Mouse (Mus musculus) intestine, embryonic 14.5 days (tissue): ENCODE data around the gene Actrt2. TPM values are rescaled to one million over a fixed set of nuclear protein-coding genes. Genes with fewer than 3 reads are reported as not detected.

Experiments used
- ATAC-seq: fragments of 200-750 bp; cut with Nextera tagmentation; replicated peaks from 2 replicates; pipeline ENCODE4 v1.8.0; 2017; ENCODE audit warnings: low read depth, moderate number of reproducible peaks, moderate TSS enrichment, moderate library complexity; ENCODE audit not compliant: low FRiP score, low TSS enrichment
- DNase-seq: peaks from one replicate; pipeline ENCODE4 v3.0.0-alpha.2; 2018; ENCODE audit warnings: low spot score
- H3K27ac ChIP-seq: fragments of 300-500 bp; sonication (generic); 2 replicates; pipeline ENCODE4 v1.5.1; 2014; ENCODE audit warnings: low read depth, mild to moderate bottlenecking, control low read depth
- H3K27me3 ChIP-seq: fragments of 300-500 bp; sonication (generic); replicated peaks from 2 replicates; pipeline ENCODE4 v1.6.1; 2014; ENCODE audit warnings: low read length, control low read depth; ENCODE audit not compliant: control insufficient read depth, insufficient read depth
- H3K36me3 ChIP-seq: fragments of 300-500 bp; sonication (generic); 2 replicates; pipeline ENCODE4 v1.6.1; 2014; ENCODE audit warnings: low read length, control low read depth; ENCODE audit not compliant: control insufficient read depth, insufficient read depth
- H3K4me1 ChIP-seq: fragments of 300-500 bp; sonication (generic); replicated peaks from 2 replicates; pipeline ENCODE4 v1.6.1; 2014; ENCODE audit warnings: low read length, control low read depth, mixed read lengths; ENCODE audit not compliant: control insufficient read depth, insufficient read depth
- H3K4me2 ChIP-seq: fragments of 300-500 bp; sonication (generic); 2 replicates; pipeline ENCODE4 v1.6.1; 2014; ENCODE audit warnings: low read length
- H3K4me3 ChIP-seq: fragments of 300-500 bp; sonication (generic); 2 replicates; pipeline ENCODE4 v1.5.1; 2014; ENCODE audit warnings: low read depth, low read length, control low read depth, mixed read lengths
- H3K9ac ChIP-seq: fragments of 300-500 bp; sonication (generic); 2 replicates; pipeline ENCODE4 v1.6.1; 2014; ENCODE audit warnings: mild to moderate bottlenecking, low read length
- H3K9me3 ChIP-seq: fragments of 300-500 bp; sonication (generic); 2 replicates; pipeline ENCODE4 v1.6.1; 2016; ENCODE audit warnings: low read length, control low read depth; ENCODE audit not compliant: control insufficient read depth
- WGBS: fragments of 180-500 bp; shearing (Covaris S2); extraction: QIAGEN DNeasy Blood & Tissue Kit; methylation state at CpG from one replicate; pipeline ENCODE4 v1.1.7; 2014; 5-methylcytosine and 5-hydroxymethylcytosine counted together
- polyA plus RNA-seq: library from polyadenylated mRNA; unstranded; fragments of >200 nt; fragmentation: Nextera tagmentation; extraction: Ambion mirVana; gene quantifications from 2 replicates; pipeline ENCODE4 v1.2.1, GENCODE M21; 2014

The Actrt2 gene
- not detected in 2 replicates for polyA plus RNA-seq

DNA sequence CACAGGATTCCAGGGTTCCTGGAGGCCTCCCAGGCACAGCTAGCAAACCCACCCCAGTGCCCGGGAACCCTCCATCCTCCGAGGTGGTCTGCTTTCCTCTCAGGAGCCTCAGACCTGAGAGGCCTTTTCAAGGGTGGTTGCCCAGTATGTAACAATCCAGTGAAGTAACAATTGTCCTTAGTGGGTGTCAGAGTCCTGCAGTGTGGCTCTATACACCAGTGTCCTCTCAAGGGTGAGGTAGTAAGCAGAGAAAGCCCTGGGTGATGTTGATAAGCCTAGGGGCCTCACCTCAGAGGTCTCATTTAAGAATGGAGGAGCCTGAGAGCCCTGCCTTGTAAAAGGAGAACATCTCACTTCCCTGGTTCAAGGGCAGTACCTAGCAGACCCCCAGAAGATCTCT, at the start of gene Actrt2:
Gene Actrt2, minus strand, starts transcription at position 101 of the 400 bp plus-strand sequence.
- Histone ChIP-seq H3K4me1 (no peaks in the 10 kb centered on the region), H3K4me2 (no peak within 1 kb of the TSS)

DNA sequence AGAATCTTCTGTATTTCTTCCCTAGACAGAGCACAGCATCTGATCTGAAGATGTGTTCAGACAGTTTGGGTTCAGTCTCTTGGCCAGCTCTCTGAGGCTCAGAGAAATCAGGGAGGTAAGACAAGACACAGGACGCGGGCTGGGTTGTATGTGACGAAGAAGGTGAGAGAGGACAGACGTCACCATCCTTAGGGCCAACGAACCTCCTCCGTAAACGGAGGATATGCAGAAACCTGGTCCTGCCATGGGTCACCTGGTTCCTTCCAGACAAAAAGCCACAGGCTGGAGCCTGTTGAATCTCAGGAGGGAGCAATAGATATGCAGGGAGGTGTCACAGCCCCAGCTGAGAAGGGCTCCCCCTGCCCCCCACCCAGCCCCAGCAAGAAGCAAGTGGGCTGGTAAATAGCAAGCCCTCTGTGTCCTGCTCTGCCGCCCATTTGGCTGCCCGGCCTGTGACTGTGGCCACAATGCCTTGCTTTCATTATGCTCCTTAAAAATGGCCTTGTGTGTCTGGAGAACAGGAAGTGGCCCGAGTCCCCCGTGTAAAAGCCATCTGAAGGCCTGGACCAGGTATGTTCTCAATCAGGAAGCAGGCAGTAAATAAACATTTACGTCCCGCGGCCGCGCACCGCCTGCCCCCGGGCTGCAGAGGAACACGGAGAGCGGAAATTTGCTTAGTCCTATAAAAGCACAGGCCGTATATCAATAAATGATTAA, 41.9 kb upstream of the Actrt2 start:
- H3K36me3 ChIP-seq: no peaks in the 10 kb centered on the region
- H3K4me3 ChIP-seq: no peak overlapping the region
- no peaks in the 10 kb centered on the region for H3K27me3 ChIP-seq
- no peak for DNase-seq
- no peak overlapping the region for H3K9ac ChIP-seq
- H3K4me1 ChIP-seq: 0 out of 2 replicates have a peak, but pooled peaks cover 5% of the 10 kb centered on the region
- no peaks in the 10 kb centered on the region for H3K9me3 ChIP-seq
- no peak overlapping the region for H3K27ac ChIP-seq
- 32% methylated on average over 21 of the region's 21 CpGs for WGBS
- ATAC-seq: no peak
- H3K4me2 ChIP-seq: peak overlapping the region; percentile 3; the same call in 1 of the 2 replicates

More for the DNA sequence above, at the start of gene Actrt2:
- Histone ChIP-seq H3K36me3 (no peaks in the 10 kb centered on the region), H3K9me3 (no peaks in the 10 kb centered on the region), H3K27ac (no peak within 1 kb of the TSS), H3K9ac (no peak within 1 kb of the TSS), H3K27me3 (peaks cover 14% of the 10 kb centered on the region; the same call in 1 of the 2 replicates), H3K4me3 (no peak within 1 kb of the TSS)
- 76% methylated on average over 2 of the region's 2 CpGs for WGBS
- DNase-seq (no peak), ATAC-seq (no peak)

GRCm38 (mm10) chr4:154708811-154709210, 41.1 kb upstream of the Actrt2 start:
- Histone ChIP-seq H3K36me3 (no peaks in the 10 kb centered on the region), H3K4me1 (0 out of 2 replicates have a peak, but pooled peaks cover 5% of the 10 kb centered on the region), H3K4me2 (no peak overlapping the region), H3K9me3 (no peaks in the 10 kb centered on the region), H3K9ac (no peak overlapping the region), H3K27me3 (no peaks in the 10 kb centered on the region), H3K27ac (no peak overlapping the region), H3K4me3 (no peak overlapping the region)
- 81% methylated on average over 2 of the region's 2 CpGs for WGBS
- peak; percentile 42 for DNase-seq
- ATAC-seq: no peak

GRCm38 (mm10) chr4:154708223-154708622, 40.6 kb upstream of the Actrt2 start:
- DNase-seq (no peak), ATAC-seq (no peak)
- Histone ChIP-seq H3K4me3 (no peak overlapping the region), H3K4me2 (no peak overlapping the region), H3K27ac (no peak overlapping the region), H3K27me3 (no peaks in the 10 kb centered on the region), H3K36me3 (no peaks in the 10 kb centered on the region), H3K4me1 (0 out of 2 replicates have a peak, but pooled peaks cover 5% of the 10 kb centered on the region), H3K9me3 (no peaks in the 10 kb centered on the region), H3K9ac (no peak overlapping the region)
- WGBS: 80% methylated on average over 11 of the region's 11 CpGs

DNA sequence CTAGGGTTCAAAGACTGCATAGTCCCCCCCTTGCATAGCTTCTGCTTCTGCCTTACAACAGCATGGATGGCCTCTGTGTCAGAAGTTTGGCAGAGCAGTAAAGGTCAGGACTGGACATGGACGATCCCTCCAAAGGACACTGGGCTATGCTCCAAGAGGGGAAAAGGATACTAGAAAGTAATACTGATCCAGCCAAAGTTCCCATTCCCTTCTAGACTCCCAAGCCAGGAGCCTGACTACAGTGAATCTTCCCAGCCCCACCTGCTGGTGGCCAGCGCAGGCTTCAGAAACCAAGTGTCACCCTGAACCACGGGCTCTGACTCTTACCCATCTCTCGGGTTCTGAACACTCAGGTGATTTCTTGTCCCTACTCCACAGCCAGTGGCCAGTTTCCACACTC, 39.9 kb upstream of the Actrt2 start:
- Histone ChIP-seq H3K36me3 (no peaks in the 10 kb centered on the region), H3K27ac (no peak overlapping the region), H3K9ac (no peak overlapping the region), H3K4me3 (no peak overlapping the region), H3K9me3 (no peaks in the 10 kb centered on the region), H3K27me3 (no peaks in the 10 kb centered on the region), H3K4me2 (no peak overlapping the region), H3K4me1 (0 out of 2 replicates have a peak, but pooled peaks cover 5% of the 10 kb centered on the region)
- DNase-seq (peak; percentile 46), ATAC-seq (no peak)
- WGBS: 78% methylated on average over 4 of the region's 4 CpGs

- Histone ChIP-seq H3K27ac (no peak overlapping the region), H3K4me2 (no peak overlapping the region), H3K4me1 (0 out of 2 replicates have a peak, but pooled peaks cover 5% of the 10 kb centered on the region), H3K9me3 (no peaks in the 10 kb centered on the region), H3K36me3 (no peaks in the 10 kb centered on the region), H3K27me3 (no peaks in the 10 kb centered on the region), H3K4me3 (no peak overlapping the region), H3K9ac (no peak overlapping the region)
- ATAC-seq (no peak), DNase-seq (peak; percentile 18)
- WGBS: 61% methylated on average over 1 of the region's 1 CpGs
Measured at GRCm38 (mm10) chr4:154706442-154706841, 38.8 kb upstream of the Actrt2 start.

DNA sequence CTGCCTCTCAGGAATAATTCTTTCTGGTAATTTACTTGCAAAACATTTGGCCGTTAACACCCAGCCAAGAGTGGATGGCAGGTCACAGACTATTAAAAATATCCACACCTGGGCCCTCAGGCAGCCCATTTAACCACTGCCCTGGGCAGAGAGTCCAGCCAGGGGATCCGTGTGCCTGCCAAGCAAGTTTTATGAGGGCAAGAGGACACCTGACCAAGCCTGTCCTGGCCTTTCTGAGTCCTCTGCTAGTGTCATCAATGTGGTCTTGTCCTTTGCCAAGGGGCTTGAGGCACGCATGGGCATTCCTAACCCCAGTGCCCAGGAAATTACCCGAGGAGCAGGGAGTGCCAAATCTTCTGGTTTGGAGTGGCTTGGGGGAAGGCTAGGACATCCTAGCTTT, 38.0 kb upstream of the Actrt2 start:
- no peaks in the 10 kb centered on the region for H3K9me3 ChIP-seq
- no peaks in the 10 kb centered on the region for H3K27me3 ChIP-seq
- H3K9ac ChIP-seq: no peak overlapping the region
- no peak for ATAC-seq
- H3K4me3 ChIP-seq: no peak overlapping the region
- no peak for DNase-seq
- no peaks in the 10 kb centered on the region for H3K36me3 ChIP-seq
- WGBS: 75% methylated on average over 4 of the region's 4 CpGs
- H3K4me2 ChIP-seq: no peak overlapping the region
- H3K4me1 ChIP-seq: 0 out of 2 replicates have a peak, but pooled peaks cover 5% of the 10 kb centered on the region
- H3K27ac ChIP-seq: no peak overlapping the region

DNA sequence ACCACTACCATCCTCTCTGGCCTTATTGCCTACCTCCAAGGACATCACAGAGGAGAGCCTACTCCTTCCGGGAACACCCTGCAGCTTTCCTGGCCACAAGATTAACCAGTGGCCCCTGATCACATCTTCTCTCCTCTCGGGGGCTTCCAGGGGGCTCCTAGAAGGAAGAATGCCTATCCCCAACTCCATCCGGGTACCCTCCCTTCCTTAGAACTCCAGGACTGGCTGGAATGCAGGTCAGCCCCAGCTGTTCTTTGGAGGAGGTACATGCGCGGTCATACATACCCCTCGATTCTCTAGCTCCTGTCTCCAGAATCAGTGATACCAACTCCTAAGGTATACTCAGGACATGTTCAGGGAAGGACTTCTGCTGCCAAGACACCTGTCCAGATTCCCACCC, 37.4 kb upstream of the Actrt2 start:
- Histone ChIP-seq H3K4me3 (no peak overlapping the region), H3K9ac (no peak overlapping the region), H3K4me1 (0 out of 2 replicates have a peak, but pooled peaks cover 5% of the 10 kb centered on the region), H3K9me3 (no peaks in the 10 kb centered on the region), H3K27me3 (no peaks in the 10 kb centered on the region), H3K27ac (no peak overlapping the region), H3K36me3 (no peaks in the 10 kb centered on the region), H3K4me2 (no peak overlapping the region)
- no peak for ATAC-seq
- WGBS: 84% methylated on average over 6 of the region's 6 CpGs
- peak; percentile 27 for DNase-seq

- WGBS: 89% methylated on average over 7 of the region's 7 CpGs
- Histone ChIP-seq H3K4me1 (0 out of 2 replicates have a peak, but pooled peaks cover under 1% of the 10 kb centered on the region), H3K36me3 (no peaks in the 10 kb centered on the region), H3K4me2 (no peak overlapping the region), H3K27me3 (no peaks in the 10 kb centered on the region), H3K4me3 (no peak overlapping the region), H3K27ac (no peak overlapping the region), H3K9me3 (no peaks in the 10 kb centered on the region), H3K9ac (no peak overlapping the region)
- ATAC-seq (no peak), DNase-seq (no peak)
Measured at GRCm38 (mm10) chr4:154704591-154704990, 36.9 kb upstream of the Actrt2 start.
